Mouse (Mus musculus) ES-Bruce4 (cell line): ENCODE measurements around the gene Mypn.

ENCODE experiments used
- CTCF ChIP-seq: IDR thresholded peaks from one replicate; pipeline ENCODE4 v1.8.1; 2011; ENCODE audit warnings: low read depth, low read length
- EP300 ChIP-seq: IDR thresholded peaks from 2 replicates; pipeline ENCODE4 v1.6.1; 2011; ENCODE audit warnings: low read depth, low read length; ENCODE audit not compliant: insufficient read depth
- POLR2A ChIP-seq: IDR thresholded peaks from one replicate; pipeline ENCODE4 v1.8.1; 2011; ENCODE audit warnings: low read length; ENCODE audit not compliant: insufficient read depth

GRCm38 (mm10) chr10:63098191-63098590, 105.6 kb downstream of the Mypn start:
- TF ChIP-seq EP300 (no peak), CTCF (no peak), POLR2A (no peak)
